Mouse (Mus musculus) layer of hippocampus, adult 6 months (tissue): ENCODE results near the gene Ftl1-ps1. TPM values are rescaled to one million over a fixed set of nuclear protein-coding genes. Genes with fewer than 3 reads are reported as not detected.

Experiments
- long read RNA-seq, 2 experiments: library from polyadenylated mRNA; unstranded; transcript quantifications; one replicate each; pipeline ENCODE4 v2.0.0; 2019 to 2020
- microRNA-seq: library from miRNA; unstranded; fragments of <30 nt; microRNA quantifications from one replicate; pipeline ENCODE4 v1.2.0, GENCODE M21; 2020
- polyA plus RNA-seq: library from polyadenylated mRNA; unstranded; fragments of <200 nt; fragmentation: Nextera tagmentation; gene quantifications from 2 replicates; pipeline ENCODE4 v1.2.3, GENCODE M21; 2021

The Ftl1-ps1 gene
- polyA plus RNA-seq = 15.3 and 17.6 TPM in 2 replicates
- long read RNA-seq, experiment 1, transcript Ftl1-ps1-202 (1 exons, 938 nt) = major isoform, 10 of 10 reads
- long read RNA-seq, experiment 1, partial matches to known transcripts = 0 of 10 reads
- long read RNA-seq, experiment 1, other reads (novel, unspliced or antisense) = 0 of 10 reads
- long read RNA-seq, experiment 2 = 0 reads

GRCm38 (mm10) chr13:74399298-74399839 lies at the start of gene Ftl1-ps1:
Ftl1-ps1 (plus strand) TSS chr13:74399694.

DNA sequence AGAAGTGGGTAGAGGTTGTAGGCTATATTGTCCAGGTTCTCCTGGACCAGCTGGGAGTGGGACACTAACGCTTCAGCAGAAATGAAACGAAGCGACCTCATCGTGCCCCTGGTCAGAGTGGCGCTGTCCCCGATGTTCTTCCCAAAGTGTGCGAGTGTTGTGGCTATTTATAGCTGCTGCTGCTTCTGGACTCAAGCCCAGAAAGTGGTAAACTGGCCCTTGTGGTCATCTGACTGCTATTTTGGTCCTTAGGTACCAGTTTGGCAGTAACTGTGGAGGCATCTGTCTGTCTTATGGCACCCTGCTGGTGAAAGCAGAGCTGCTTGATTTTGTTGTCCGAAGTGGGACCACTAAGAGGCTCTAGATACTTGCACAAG lies 35.6 kb upstream of the Ftl1-ps1 start, which contains the start of gene Lrrc14b:
Gene Lrrc14b (minus strand): TSS at position 147 of the 377 bp plus-strand sequence.

DNA sequence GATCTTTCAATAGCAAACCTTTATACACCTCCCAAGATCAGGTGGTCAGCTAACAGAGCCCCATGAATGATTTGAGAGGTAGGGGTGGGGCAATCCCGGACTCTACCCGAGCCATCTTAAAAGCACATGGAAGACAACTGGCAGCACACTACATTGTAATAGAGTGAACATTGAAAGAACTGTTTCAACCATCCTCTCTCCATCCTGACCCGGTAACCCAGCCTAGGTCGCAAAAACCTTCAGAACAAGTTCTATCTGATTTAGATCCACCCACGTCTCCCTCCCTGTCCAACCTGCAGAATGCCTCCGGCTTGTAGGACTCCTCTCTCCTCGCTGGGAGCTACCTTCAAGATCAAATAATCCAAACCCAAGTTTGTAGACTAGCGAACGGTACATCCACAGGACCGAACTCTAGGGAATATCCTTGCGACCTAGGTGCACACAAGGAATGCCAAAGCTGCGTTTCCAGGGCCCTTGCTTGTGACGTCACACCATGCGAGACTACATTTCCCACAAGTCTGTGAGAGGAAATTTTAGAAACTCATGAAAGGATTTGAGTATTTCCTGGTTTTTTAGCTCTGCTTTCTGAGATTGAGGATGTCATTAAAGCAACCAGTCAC lies 9.0 kb upstream of the Ftl1-ps1 start, which contains the start of gene Zfp72:
Gene Zfp72 (minus strand): TSS at position 466 of the 620 bp plus-strand sequence.

Small RNA genes lying within 50 kb of the gene (microRNA-seq; reads per million reads assigned to microRNA genes)
- not detected for gene Mir692-3

Other genes starting within 250 kb of the Ftl1-ps1 start
- gene Exoc3, start 191.0 kb upstream of the Ftl1-ps1 start, polyA plus RNA-seq = 24.7 and 31.7 TPM in 2 replicates
- 0.11 TPM in 2 replicates for gene Ahrr, start 107.4 kb upstream of the Ftl1-ps1 start, polyA plus RNA-seq
- gene Pdcd6, start 82.1 kb upstream of the Ftl1-ps1 start, polyA plus RNA-seq = 168 and 169 TPM in 2 replicates
- gene Sdha, start 49.4 kb upstream of the Ftl1-ps1 start, polyA plus RNA-seq = 343 and 373 TPM in 2 replicates
- 59.4 and 69.2 TPM in 2 replicates for gene Ccdc127, start 49.4 kb upstream of the Ftl1-ps1 start, polyA plus RNA-seq
- not detected in 2 replicates for gene Lrrc14b, start 35.7 kb upstream of the Ftl1-ps1 start, polyA plus RNA-seq
- 2.1 and 2.4 TPM in 2 replicates for gene Zfp72, start 8.9 kb upstream of the Ftl1-ps1 start, polyA plus RNA-seq
- 6.5 and 6.8 TPM in 2 replicates for gene Zfp825, start 94.3 kb downstream of the Ftl1-ps1 start, polyA plus RNA-seq
- gene Erap1, start 239.9 kb downstream of the Ftl1-ps1 start, polyA plus RNA-seq = 4.4 and 4.5 TPM in 2 replicates